Mouse (Mus musculus) heart, postnatal 36 days (tissue): ENCODE measurements at regions not wholly inside any gene's neighbourhood (a gene's known extent, or its start where the extent isn't known, plus 50 kb on each side); places are given as distances from the start of the nearest gene placed in this dataset.

Experiments
- DNase-seq, 2 experiments: peaks; one replicate each; pipeline ENCODE4 v3.0.0; 2021 to 2022
- intact Hi-C: fragments of 180-260 bp; cut with DNase I; formaldehyde crosslinking; loops from one replicate; pipeline ENCODE4 v1.15.1; 2025

DNA sequence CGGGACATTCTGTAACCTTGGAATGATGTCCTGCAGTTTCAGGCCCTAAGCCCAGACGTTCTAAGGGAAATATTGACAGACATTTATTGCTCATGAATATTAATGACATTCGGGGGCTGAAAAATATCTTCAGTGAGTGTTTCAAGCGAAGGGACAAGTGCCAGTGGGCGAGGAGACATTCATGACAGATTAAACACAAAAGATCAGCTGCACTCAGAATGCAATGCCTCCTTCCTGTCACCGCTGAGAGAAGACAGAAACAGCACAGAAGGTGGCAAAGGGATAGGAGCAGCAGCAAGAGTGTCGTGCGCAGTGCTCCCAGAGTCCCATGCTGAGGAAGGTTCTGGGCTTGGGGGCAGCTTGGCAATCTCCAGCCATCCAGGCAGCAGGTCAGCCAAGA is 85.1 kb upstream of the Otos start:
- DNase-seq, result no peak
- intact Hi-C loops, result no loop called here

DNA sequence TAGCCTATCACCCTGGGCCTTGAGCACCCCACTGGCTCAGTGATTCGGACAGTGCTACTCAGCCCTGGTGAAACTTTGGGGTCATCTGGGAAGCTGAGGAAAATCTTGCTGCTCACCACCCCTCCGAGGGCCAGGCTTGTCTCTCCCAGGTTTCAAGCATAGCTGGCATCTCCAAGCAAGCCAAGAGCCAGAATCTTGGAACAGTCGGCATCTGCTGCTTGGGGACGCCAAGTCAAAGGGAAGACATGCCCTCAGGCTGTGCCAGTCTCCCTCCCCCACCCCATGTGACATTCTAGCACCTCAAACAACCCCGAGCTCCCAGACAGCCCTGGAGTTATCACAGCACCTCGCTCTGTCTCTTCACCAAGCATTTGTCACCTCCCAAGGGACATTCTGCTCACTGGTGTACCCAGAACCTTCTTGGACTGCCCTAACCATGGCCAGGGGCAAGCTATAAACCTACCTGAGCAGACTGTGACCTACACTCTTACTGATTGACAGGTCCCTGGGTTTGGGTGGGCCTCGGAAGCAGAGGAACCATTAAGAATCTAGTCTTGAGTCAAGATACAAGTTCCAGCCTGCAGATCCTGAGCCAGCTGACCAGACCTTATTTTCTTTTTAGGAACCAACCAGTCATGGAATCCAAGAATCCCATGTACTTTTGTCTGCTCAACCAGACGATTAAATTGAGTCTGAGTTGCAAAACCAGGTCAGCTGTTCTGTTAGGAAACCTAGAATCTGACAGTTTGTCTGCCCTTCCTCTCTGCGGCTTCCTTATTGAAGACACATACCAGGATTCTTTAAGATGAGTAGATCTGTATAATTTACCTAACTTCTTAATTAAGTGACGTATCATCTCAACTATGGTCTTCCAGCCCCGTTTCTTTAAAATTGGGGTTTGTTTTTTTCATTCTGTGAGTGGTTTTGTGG is 83.0 kb upstream of the Otos start:
- intact Hi-C loops, result no loop called here
- no peak for DNase-seq

DNA sequence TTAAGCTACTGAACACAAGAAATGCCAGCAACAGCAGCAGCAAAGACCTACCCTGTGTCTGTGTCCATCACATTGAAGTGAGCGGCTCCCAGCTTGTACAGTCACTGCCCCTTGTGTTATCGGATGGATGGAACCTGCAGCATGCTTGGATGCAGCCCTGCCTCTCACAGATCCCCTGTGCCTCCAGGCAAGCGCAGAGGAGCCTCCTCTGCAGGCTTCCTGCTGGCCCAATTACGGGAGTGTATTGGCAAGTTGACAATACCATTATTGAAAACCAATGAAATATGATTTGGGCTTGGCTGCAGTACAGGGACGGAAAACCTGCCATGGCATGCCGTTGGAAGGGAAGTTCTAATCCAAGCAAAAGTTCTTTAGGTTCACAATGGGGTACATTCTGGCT is 81.9 kb upstream of the Otos start:
- DNase-seq, result no peak
- intact Hi-C loops, result no loop called here

DNA sequence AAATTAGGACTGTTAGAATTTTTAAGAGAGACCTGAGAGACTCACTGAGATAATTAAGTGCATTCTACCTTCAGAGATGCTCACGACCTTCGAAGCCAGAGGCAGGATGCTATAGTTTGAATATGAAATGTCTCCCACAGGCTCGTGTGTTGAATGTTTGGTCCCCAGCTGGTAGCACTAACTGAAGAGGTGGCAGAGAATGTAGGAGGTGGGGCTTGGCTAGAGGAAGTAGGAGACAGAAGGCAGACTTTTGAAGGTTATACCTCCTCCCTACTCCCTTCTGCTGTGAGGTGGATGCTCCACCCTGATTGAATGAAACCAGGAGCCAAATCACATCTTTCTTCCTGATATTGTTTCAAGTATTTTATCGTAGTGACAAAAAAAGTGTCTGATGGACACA is 79.3 kb upstream of the Otos start:
- intact Hi-C loops, result no loop called here
- no peak for DNase-seq

DNA sequence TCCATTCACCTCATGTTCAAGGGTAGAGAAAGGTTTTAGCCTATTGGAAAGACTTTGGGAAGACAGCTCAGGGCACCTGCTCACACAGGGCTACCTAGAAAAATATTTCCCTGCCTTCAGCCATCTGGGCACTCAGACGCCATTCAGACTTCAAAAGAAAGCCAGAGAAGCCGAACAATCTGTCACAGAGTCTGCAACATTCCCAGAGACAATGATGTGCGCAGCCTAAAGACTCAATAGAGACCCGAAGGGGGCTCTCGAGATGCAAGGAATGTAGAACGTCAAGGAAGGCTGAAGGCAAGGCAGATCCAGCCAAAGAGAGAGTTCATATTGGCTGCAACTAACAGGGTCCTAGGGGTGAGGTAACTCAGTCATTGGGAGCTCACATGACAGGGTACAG is 78.7 kb upstream of the Otos start:
- intact Hi-C loops, result no loop called here
- no peak for DNase-seq

DNA sequence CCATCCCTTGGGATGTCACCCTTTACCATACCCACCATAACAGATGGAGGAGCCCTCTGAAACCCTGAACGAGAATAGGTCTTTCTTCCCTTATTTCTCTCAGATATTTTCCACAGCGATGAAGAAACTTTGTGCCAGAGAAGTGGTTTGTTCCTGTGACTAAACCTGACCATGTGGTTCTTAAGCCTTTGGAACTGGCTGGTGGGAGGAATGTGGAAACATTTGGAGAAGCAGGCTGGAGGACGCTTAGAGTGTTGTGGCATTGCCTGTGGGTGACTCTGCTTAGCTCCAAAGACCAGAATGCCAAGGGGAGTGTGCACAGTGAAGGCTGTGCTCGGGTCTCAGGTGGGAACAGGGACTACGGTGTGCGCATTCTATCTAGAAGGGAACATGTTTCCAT is 77.7 kb upstream of the Otos start:
- intact Hi-C loops, result no loop called here
- DNase-seq, result no peak

DNA sequence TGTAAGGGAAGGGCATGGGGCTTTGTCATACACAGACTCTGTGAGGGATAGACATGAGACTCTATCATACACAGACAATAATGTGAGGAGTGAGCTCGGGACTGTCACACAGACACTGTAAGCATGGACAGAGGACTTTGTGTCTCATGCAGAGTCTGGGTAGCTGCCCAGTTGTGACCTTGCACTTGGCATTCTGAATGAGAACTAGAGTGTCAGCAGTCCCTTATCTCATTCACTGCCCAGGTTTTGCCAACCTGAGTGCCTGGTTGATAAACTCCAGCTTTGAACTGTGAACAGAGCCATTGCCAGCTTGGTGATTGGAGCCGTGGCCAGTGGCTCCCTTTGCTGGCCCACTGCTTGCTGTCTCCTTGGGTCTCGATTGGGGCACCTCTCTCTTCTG is 75.5 kb upstream of the Otos start:
- DNase-seq, result peak; percentile 66 to 71
- intact Hi-C loops, result no loop called here

DNA sequence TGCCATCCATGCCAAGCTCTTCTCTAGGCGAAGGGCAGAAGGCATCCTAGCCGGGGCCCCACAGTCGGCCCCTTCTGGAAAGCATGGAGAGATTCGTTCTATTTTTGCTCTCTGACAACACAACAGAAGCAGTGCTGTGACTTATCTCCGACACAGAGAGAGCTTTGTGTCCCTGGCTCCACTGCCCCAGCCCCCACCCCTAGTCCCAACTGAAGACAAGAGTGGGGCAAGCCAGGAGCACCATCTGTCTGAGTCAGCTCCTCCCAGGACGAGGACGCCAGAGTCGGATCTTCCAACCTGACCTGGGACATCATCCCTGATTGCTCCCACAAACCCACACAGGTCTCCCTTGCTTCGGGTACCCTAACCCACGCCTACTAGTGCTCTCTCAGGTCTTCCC is 71.9 kb upstream of the Otos start:
- peak in 1 of 2 experiments; percentile 37 for DNase-seq
- intact Hi-C loops, result loop anchor here (2.0 kb wide), 1 partner anchor 22 kb away; no protein-coding TSS in a partner anchor

DNA sequence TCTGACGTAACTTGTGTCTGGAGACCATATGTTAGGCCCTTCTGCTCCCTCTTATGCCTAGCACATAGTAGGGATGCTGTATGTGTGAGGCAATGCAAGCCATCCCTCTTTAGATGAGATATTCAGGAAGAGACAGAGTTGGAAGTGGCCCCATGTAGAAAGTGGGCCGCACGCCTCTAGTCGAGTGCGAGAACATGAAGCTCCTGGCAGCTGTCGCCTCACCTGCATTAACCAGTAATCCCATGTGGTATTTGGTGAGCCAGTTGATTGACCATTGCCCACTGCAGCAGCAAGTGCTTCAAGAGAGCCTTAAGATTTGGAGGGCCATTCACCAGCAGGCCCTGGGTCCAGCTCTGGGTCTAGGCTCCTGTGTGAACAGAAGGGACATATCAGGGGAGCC is 71.2 kb upstream of the Otos start:
- intact Hi-C loops, result loop anchor here (2.0 kb wide), 1 partner anchor 21 kb away; no protein-coding TSS in a partner anchor
- DNase-seq, result no peak

DNA sequence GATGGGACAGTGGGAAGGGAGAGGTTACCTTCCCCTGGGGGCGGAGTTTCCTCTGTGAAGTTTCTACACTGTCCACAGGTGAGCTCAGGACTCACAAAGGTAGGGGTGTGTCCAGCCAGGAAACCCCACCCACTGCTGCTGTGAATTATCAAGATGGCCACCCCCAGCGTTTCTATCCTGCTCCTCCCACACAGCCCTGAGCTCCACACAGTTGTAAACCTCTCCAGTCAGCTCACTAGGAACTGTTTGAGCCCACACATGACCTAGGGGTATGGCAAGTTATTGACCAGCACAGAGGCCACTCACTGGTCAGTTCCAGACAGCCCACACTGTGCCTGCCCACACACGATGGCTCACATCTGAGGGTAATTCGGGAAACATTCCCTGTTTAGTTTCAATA is 69.5 kb upstream of the Otos start:
- no peak for DNase-seq
- intact Hi-C loops, result no loop called here

DNA sequence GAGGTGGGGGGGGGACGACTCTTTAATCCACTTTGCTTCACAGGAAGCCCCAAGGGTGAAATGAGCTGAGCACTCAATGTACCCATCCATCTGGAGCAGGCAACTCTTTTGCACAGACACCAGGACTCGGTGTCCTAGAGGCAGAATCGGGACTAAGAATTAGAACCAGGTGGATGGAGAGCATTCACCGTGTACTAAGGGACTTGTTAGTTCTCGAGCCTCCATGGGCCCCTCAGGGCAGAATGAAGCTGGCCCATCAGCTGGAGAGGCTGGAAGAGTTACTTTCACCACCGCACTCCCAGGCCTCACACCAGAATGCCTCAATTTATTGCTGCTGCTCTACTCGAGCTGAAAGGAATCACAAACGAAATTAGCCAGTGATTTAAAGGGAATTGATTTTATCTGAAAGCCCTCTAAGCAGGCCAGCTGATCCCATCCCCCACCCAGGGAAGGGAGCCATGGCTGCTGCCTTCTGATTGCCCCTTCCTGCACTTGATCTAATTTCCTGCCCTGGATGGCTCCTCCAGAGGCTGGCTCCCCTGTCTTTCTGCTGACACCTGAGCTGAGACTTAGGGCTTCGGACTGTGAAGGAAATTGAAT is 66.2 kb upstream of the Otos start:
- intact Hi-C loops, result no loop called here
- no peak for DNase-seq

DNA sequence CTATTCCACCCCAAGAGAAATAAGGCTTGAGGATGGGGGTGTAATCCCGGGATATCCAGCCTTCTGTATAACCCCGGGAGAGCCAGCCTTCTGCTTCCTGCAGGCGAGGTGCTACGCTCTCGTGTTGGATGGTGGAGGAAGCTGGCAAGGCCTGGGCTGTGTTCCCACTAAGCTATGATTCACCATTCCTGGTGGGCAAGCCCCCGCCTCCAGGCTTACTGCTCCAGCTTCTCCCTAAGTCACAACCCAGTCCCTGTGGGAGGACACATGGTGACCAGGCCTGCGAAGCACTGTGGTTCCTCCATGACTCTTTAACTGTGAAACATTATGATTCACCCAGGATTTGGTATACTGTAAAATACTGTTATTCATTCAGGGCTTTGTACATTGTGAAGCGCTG is 63.7 kb upstream of the Otos start:
- DNase-seq, result no peak
- intact Hi-C loops, result no loop called here

DNA sequence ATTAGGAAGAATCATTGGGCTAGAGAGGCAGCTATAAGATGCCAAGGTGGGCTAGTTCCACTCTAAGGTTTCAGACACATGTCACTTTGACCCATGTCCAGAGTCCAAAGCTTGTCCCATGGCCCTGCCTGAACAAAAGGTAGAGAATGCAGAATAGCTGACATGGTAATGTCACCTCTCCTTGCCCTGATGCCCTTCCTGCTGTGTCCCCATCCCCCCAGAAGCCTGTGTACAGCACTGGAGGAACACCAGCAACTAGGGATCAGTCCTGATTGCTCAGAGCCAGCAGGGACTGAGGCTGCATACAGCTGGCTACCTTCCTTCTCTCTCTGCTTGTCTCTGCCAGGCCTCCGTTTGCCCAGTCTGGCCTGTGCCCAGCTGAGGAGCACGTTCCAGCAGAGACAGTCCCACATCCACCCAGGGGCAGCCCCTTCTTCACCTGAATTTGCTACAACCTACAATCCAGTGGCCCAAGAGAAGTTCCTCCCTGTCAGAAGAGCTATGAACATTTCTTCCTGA is 61.7 kb upstream of the Otos start:
- DNase-seq, result no peak
- intact Hi-C loops, result no loop called here

DNA sequence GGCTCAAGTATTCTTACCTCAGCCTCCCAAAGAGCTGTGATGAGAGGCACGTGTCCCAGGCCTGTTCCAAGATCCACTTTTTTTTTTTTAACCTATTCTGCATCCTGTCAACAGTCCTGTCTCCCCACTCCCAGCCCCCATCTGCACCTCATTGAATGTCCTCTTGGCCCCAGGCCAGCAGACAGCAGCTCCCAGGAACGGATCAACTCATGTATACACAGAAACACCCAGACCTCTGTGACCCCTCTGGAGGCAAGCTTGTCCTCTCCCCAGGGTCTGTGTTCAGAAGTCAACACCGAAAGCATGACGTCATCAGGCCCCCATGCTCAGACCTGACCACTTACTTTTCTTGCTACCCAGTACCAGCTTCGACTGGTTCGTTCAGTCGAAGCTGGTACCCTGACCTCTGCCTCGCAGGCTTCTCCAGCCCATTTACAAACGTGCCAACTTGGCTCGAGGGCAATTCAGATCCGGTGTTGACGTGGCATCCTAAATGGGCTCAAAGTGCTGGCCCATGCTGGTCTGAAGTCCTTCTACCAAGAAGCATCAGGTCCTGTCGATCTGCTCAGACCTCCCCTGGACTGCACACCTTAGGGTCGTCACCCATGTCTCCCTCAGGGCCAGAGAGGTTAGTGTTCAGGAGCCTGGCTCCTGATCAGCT is 60.7 kb upstream of the Otos start:
- no peak for DNase-seq
- intact Hi-C loops, result no loop called here

DNA sequence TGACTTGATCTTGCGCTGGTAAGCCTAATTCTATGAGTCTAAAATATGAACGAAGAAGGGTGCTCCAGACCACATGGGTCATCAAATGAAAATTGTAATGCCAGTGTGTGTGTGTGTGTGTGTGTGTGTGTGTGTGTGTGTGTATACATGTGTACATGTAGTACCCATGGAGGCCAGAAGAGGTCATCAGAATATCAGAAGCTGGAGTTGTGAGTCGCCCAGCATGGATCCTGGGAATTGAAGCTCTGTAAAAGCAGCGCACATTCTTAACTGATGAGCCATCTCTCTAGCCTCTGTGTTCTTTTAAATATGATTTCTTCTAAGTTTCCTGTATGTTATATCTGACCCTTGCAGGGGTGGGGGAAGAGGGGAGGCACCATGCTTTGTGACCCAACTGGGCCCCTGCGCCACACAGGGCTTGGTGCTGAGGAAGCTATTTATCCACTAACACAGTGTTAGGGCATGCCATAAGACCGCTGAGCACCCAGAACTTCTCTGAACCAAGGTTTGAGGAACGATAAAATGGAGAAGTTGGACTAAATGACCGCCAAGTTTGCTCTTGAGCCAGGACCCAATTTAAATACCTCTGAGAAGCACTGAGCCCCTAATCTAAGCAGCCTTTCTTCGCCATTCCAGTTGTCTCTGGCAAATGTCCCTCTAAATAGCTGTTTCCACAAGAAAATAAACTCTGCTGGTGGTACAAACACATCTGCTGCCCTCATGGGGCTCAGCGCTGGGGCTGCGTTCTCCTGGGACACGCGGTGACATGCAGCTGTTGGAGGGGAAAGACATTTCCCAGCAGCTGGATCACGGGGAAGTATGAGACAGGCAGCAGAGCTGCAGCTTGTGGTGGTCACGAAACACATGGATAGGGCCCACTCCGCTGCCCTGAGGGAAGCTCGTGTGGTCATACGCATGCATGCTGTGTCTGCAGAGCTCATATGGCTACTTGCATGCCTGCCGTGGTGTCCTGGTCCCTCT is 59.6 kb upstream of the Otos start:
- intact Hi-C loops, result no loop called here
- no peak for DNase-seq

DNA sequence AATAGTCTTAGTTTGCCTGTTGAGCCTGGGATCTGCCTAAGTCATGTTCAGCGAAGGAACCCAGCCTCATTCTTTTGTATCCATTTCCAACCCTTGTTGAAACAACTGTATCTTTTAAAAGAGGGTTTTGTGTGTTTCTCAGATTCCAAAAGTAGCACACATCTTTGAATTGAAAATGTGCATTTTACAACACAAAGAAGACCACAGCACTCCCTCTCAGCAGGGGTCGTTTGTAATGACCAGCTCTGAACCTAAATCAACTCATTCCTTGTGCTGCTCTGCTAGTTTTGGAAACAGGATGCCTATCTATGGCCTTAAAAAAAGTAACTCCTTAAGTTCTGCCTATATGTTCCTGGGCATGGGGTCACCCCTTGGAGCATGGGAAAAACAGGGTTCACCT is 58.8 kb upstream of the Otos start:
- intact Hi-C loops, result no loop called here
- no peak for DNase-seq

DNA sequence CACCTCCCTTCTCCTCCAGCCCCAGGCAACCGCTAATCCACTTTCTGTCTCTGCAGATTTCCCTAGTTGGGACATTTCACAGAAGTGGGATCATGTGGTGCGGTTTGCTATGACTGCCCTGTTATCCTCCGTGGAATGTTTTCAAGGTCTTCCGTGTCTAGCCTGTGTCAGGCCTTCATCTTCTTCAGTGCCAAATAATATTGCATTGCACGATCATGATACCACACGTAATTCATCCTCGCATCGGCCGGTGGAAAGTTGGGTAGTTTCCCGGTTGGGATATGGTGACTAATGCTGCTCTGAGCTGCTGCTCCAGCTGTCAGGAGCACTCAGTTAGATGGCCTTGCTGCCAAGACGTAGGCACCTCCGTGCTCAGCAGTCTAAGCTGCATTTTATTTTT is 55.3 kb upstream of the Otos start:
- DNase-seq, result peak in 1 of 2 experiments; percentile 53
- intact Hi-C loops, result no loop called here

DNA sequence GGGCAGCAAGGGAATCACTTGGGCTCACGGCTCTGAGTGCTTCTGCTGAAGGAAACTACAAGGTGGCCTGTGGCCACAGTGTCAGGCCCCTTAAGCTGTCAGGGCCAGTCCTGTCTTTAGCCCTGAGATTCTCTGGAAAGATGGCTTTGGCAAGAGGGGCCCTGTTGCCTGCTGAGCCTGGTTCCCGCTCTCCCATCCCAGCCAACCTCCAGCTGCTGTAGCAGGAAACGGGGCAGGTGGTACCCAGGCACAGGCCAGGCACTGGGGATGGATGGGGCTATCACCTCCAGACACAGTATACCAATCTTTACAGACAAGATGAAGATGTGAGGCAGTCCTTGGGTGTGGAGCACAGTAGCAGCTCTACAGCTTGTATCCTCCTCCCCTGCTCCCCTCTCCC is 54.6 kb upstream of the Otos start:
- no peak for DNase-seq
- intact Hi-C loops, result no loop called here

DNA sequence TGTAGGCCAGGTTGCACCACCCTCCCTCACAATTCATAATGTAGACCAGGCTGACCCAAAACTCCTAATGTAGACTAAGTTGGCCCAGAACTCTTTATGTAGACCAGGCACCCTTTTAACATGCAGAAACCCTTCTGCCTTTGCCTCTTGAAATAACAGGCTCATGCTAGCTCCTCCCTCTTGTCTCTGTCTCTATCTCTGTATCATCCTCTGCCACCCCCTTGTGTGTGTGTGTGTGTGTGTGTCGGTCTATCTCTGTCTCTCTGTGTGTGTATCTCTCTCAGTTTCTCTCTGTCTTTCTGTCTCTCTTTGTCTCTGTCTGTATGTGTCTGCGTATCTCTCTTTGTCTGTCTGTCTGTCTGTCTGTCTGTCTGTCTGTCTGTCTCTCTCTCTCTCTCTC is 51.5 kb upstream of the Otos start:
- intact Hi-C loops, result no loop called here
- no peak for DNase-seq

DNA sequence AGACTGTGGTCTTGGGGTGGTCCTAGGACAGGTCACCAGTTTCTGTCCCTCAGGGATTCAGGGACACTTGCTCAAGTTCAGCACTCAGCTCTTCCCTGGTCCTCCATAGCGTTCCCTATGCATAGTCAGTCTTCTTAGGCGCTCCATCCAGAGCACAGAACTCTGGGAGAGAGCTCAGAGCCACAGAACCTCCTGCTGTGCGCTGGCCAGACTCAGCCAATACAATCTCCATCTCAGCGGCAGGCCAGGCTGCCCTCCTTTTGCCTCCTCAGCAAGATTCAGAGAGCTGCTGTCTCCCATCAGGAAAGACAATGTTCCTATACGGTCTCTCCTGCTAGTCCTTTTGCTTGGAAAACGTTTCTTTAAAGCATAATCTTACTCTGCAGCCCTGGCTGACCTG is 51.1 kb upstream of the Otos start:
- intact Hi-C loops, result loop anchor here (2.0 kb wide), 2 partner anchors 21 to 75 kb away; no protein-coding TSS in a partner anchor
- DNase-seq, result no peak
